Mouse (Mus musculus) MEL (cell line): ENCODE results near the gene Sv2c. TPM values are rescaled to one million over a fixed set of nuclear protein-coding genes. Genes with fewer than 3 reads are reported as not detected.

Experiments
- DNase-seq: peaks from one replicate; pipeline ENCODE4 v3.0.0; 2011; ENCODE audit warnings: low read depth, low spot score
- H3K27ac ChIP-seq: 2 replicates; pipeline ENCODE4 v1.5.1; 2012; ENCODE audit warnings: low read depth, mild to moderate bottlenecking, control low read depth, low read length, moderate library complexity; ENCODE audit not compliant: control insufficient read depth
- H3K27me3 ChIP-seq, 2 experiments: fragments of 150-350 bp in 1 of 2; sonication (generic) in 1 of 2; 2 replicates each; pipeline ENCODE4 v1.6.1; 2012; ENCODE audit warnings: low read length in 2 of 2, mild to moderate bottlenecking in 2 of 2, improper control_type of control experiment in 1 of 2, moderate library complexity in 1 of 2; ENCODE audit not compliant: insufficient read depth in 2 of 2, control insufficient read depth in 1 of 2
- H3K36me3 ChIP-seq, 2 experiments: 2 replicates each; pipeline ENCODE4 v1.6.1; 2012 to 2014; ENCODE audit warnings: low read length in 2 of 2, improper control_type of control experiment in 1 of 2, inconsistent platforms in 1 of 2, mild to moderate bottlenecking in 1 of 2; ENCODE audit not compliant: insufficient read depth in 2 of 2, control insufficient read depth in 1 of 2
- H3K4me1 ChIP-seq, 2 experiments: fragments of 150-350 bp in 1 of 2; sonication (generic) in 1 of 2; 2 replicates each; pipeline ENCODE4 v1.6.1; 2012; ENCODE audit warnings: low read length in 2 of 2, improper control_type of control experiment in 1 of 2, mild to moderate bottlenecking in 1 of 2; ENCODE audit not compliant: insufficient read depth in 2 of 2, control insufficient read depth in 1 of 2
- H3K4me3 ChIP-seq, 2 experiments: fragments of 150-350 bp in 1 of 2; sonication (generic) in 1 of 2; 2 replicates each; pipeline ENCODE4 v1.5.1; 2012; ENCODE audit warnings: low read depth in 2 of 2, low read length in 2 of 2, mild to moderate bottlenecking in 2 of 2, moderate library complexity in 2 of 2, control low read depth in 1 of 2, improper control_type of control experiment in 1 of 2; ENCODE audit not compliant: control insufficient read depth in 1 of 2, insufficient read depth in 1 of 2
- H3K79me2 ChIP-seq: 2 replicates; pipeline ENCODE4 v1.6.1; 2012; ENCODE audit warnings: mild to moderate bottlenecking, low read length, moderate library complexity; ENCODE audit not compliant: control insufficient read depth, poor library complexity, insufficient read depth
- H3K9ac ChIP-seq: 2 replicates; pipeline ENCODE4 v1.6.1; 2012; ENCODE audit warnings: low read depth, mild to moderate bottlenecking, control low read depth, low read length, moderate library complexity; ENCODE audit not compliant: control insufficient read depth, poor library complexity, severe bottlenecking
- H3K9me3 ChIP-seq: fragments of 150-350 bp; sonication (generic); replicated peaks from 2 replicates; pipeline ENCODE4 v1.6.1; 2012; ENCODE audit warnings: mild to moderate bottlenecking, low read length, improper control_type of control experiment, moderate library complexity; ENCODE audit not compliant: insufficient read depth
- CTCF ChIP-seq, 3 experiments: IDR thresholded peaks in 2 of 3; conservative IDR thresholded peaks in 1 of 3; 2 replicates each; pipeline ENCODE4 v1.5.1; 2011 to 2012; ENCODE audit warnings: low read length in 3 of 3, low read depth in 2 of 3, mild to moderate bottlenecking in 2 of 3, improper control_type of control experiment in 1 of 3, inconsistent platforms in 1 of 3, mixed read lengths in 1 of 3, moderate library complexity in 1 of 3; ENCODE audit not compliant: control insufficient read depth in 1 of 3, insufficient read depth in 1 of 3, poor library complexity in 1 of 3, severe bottlenecking in 1 of 3
- E2F4 ChIP-seq: IDR thresholded peaks from 2 replicates; pipeline ENCODE4 v1.6.1; 2011; ENCODE audit warnings: low read depth, low read length, improper control_type of control experiment, borderline replicate concordance
- ETS1 ChIP-seq: IDR thresholded peaks from 2 replicates; pipeline ENCODE4 v1.6.1; 2012; ENCODE audit warnings: low read depth, mild to moderate bottlenecking, inconsistent platforms, low read length, improper control_type of control experiment, moderate library complexity
- HCFC1 ChIP-seq: IDR thresholded peaks from 2 replicates; pipeline ENCODE4 v1.6.1; 2012; ENCODE audit warnings: low read depth, mild to moderate bottlenecking, inconsistent platforms, low read length, improper control_type of control experiment, moderate library complexity
- JUND ChIP-seq: IDR thresholded peaks from 2 replicates; pipeline ENCODE4 v1.6.1; 2011; ENCODE audit warnings: low read depth, mild to moderate bottlenecking, improper control_type of control experiment, low read length
- KAT2A ChIP-seq: conservative IDR thresholded peaks from 2 replicates; pipeline ENCODE4 v1.6.1; 2012; ENCODE audit warnings: low read depth, low read length, improper control_type of control experiment, inconsistent platforms
- MAFK ChIP-seq: IDR thresholded peaks from 2 replicates; pipeline ENCODE4 v1.6.1; 2011; ENCODE audit warnings: low read depth, mild to moderate bottlenecking, low read length, improper control_type of control experiment, borderline replicate concordance
- MAZ ChIP-seq: IDR thresholded peaks from 2 replicates; pipeline ENCODE4 v1.6.1; 2012; ENCODE audit warnings: low read depth, mild to moderate bottlenecking, inconsistent platforms, low read length, improper control_type of control experiment
- MEF2A ChIP-seq: IDR thresholded peaks from 2 replicates; pipeline ENCODE4 v1.6.1; 2014; ENCODE audit warnings: low read depth, mild to moderate bottlenecking, inconsistent platforms, low read length, improper control_type of control experiment; ENCODE audit not compliant: poor library complexity, insufficient replicate concordance, severe bottlenecking; ENCODE audit errors: extremely low read depth
- MXI1 ChIP-seq: IDR thresholded peaks from 2 replicates; pipeline ENCODE4 v1.6.1; 2011; ENCODE audit warnings: mild to moderate bottlenecking, low read depth, low read length, improper control_type of control experiment
- MYB ChIP-seq: IDR thresholded peaks from 2 replicates; pipeline ENCODE4 v1.6.1; 2011; ENCODE audit warnings: mild to moderate bottlenecking, low read depth, low read length, improper control_type of control experiment
- MYC ChIP-seq: IDR thresholded peaks from 2 replicates; pipeline ENCODE4 v1.6.1; 2011; ENCODE audit warnings: low read depth, mild to moderate bottlenecking, low read length, improper control_type of control experiment, moderate library complexity
- POLR2AphosphoS2 ChIP-seq: IDR thresholded peaks from 2 replicates; pipeline ENCODE4 v1.6.1; 2011; ENCODE audit warnings: low read length, improper control_type of control experiment
- RAD21 ChIP-seq: IDR thresholded peaks from 2 replicates; pipeline ENCODE4 v1.6.1; 2011; ENCODE audit warnings: mild to moderate bottlenecking, low read depth, low read length, improper control_type of control experiment
- TCF12 ChIP-seq: IDR thresholded peaks from 2 replicates; pipeline ENCODE4 v1.6.1; 2014; ENCODE audit warnings: low read depth, mild to moderate bottlenecking, inconsistent platforms, low read length, improper control_type of control experiment, moderate library complexity
- USF1 ChIP-seq: IDR thresholded peaks from 2 replicates; pipeline ENCODE4 v1.6.1; 2014; ENCODE audit warnings: low read depth, mild to moderate bottlenecking, inconsistent platforms, low read length, improper control_type of control experiment, moderate library complexity
- ZC3H11A ChIP-seq: IDR thresholded peaks from 2 replicates; pipeline ENCODE4 v1.6.1; 2012; ENCODE audit warnings: low read depth, mild to moderate bottlenecking, inconsistent platforms, low read length, improper control_type of control experiment
- ZKSCAN1 ChIP-seq: IDR thresholded peaks from 2 replicates; pipeline ENCODE4 v1.6.1; 2012; ENCODE audit warnings: low read depth, mild to moderate bottlenecking, inconsistent platforms, low read length, improper control_type of control experiment, moderate library complexity
- ZMIZ1 ChIP-seq: IDR thresholded peaks from 2 replicates; pipeline ENCODE4 v1.6.1; 2012; ENCODE audit warnings: low read depth, mild to moderate bottlenecking, inconsistent platforms, low read length, improper control_type of control experiment, moderate library complexity
- ZNF384 ChIP-seq: IDR thresholded peaks from 2 replicates; pipeline ENCODE4 v1.6.1; 2012; ENCODE audit warnings: low read depth, mild to moderate bottlenecking, inconsistent platforms, low read length, improper control_type of control experiment
- polyA plus RNA-seq, 2 experiments: library from polyadenylated mRNA; stranded (reverse) in 1 of 2; unstranded in 1 of 2; fragments of >175 nt in 1 of 2; fragments of >200 nt in 1 of 2; gene quantifications; 2 replicates each; pipeline versions ENCODE4 v1.2.1 to v1.2.4; 2012; ENCODE audit warnings: low replicate concordance in 2 of 2, low read depth in 1 of 2; ENCODE audit not compliant: insufficient read length in 2 of 2, insufficient read depth in 1 of 2, missing spikeins in 1 of 2
- total RNA-seq: library from RNA; depleted of rRNA; stranded (reverse); fragments of 300-350 nt; gene quantifications from 2 replicates; pipeline ENCODE4 v1.2.3, GENCODE M21; 2012

The Sv2c gene
- total and polyA plus RNA-seq, 3 experiments: 0.01 TPM; not detected in 2

- Histone ChIP-seq H3K4me1 (no peaks in the 10 kb centered on the region), H3K9ac (no peak overlapping the region), H3K79me2 (no peaks in the 10 kb centered on the region), H3K4me3 (no peak overlapping the region), H3K27me3 (no peaks in the 10 kb centered on the region), H3K36me3 (no peaks in the 10 kb centered on the region), H3K27ac (no peak overlapping the region), H3K9me3 (no peaks in the 10 kb centered on the region)
- no peak for DNase-seq
- TF ChIP-seq ZC3H11A: no peak
- no peak for TF ChIP-seq MYC
- TF ChIP-seq KAT2A: no peak
- no peak for TF ChIP-seq USF1
- no peak for TF ChIP-seq MYB
- TF ChIP-seq TCF12: no peak
- no peak for TF ChIP-seq MXI1
- TF ChIP-seq CTCF (IDR thresholded peaks at IDR 0.05 in 2 of 3, conservative IDR thresholded peaks at IDR 0.05 in 1 of 3; ENCODE audit: control insufficient read depth in 1 of 3, insufficient read depth in 1 of 3, low read depth in 2 of 3, low read length in 3 of 3, poor library complexity in 1 of 3, severe bottlenecking in 1 of 3): no peak
- TF ChIP-seq ZNF384: no peak
- TF ChIP-seq MAFK: no peak
- TF ChIP-seq HCFC1: no peak
- no peak for TF ChIP-seq ETS1
- no peak for TF ChIP-seq POLR2AphosphoS2
- TF ChIP-seq RAD21: no peak
- no peak for TF ChIP-seq MEF2A
- TF ChIP-seq JUND: no peak
Observed at GRCm38 (mm10) chr13:96040275-96041042, 91.9 kb downstream of the Sv2c start.

GRCm38 (mm10) chr13:96039536-96039935 lies 92.8 kb downstream of the Sv2c start:
- no peak for DNase-seq
- H3K27me3 ChIP-seq: no peaks in the 10 kb centered on the region
- no peak overlapping the region for H3K4me3 ChIP-seq
- TF ChIP-seq ZKSCAN1 (no peak), MAZ (no peak), E2F4 (no peak), ZMIZ1 (no peak)
- no peak overlapping the region for H3K9ac ChIP-seq
- no peaks in the 10 kb centered on the region for H3K79me2 ChIP-seq
- no peaks in the 10 kb centered on the region for H3K4me1 ChIP-seq
- no peaks in the 10 kb centered on the region for H3K9me3 ChIP-seq
- no peak overlapping the region for H3K27ac ChIP-seq
- H3K36me3 ChIP-seq: no peaks in the 10 kb centered on the region
